ENCODE assay signal across 18 mouse cellular contexts in genomic region chr5:34174550-34175402, GRCm38 (mm10). TPM values are rescaled to one million over a fixed set of nuclear protein-coding genes. Genes with fewer than 3 reads are reported as not detected.
DNase-seq lines count a peak whose midpoint lies in the region; ATAC-seq lines count a peak whose summit lies in the region.
"Had no signal": no experiment of that assay in that cellular context is flagged by ENCODE, and none has a peak within 500 bp of the region (broad histone marks: within the 10 kb centered on the region; RNA-seq: fewer than 3 reads in every experiment).

No protein-coding gene starts in this region.

- H3K27ac ChIP-seq in forebrain, embryonic 10.5 days = peak overlapping the region; percentile 48; the same call in 1 of the 2 replicates
- H3K27ac ChIP-seq in forebrain, embryonic 13.5 days = no peak overlapping the region
- H3K27ac ChIP-seq in neural tube, embryonic 15.5 days (replicated peaks) = no peak overlapping the region
- H3K27ac ChIP-seq: embryonic facial prominence, embryonic 12.5 days; hindbrain, embryonic 15.5 days; limb, embryonic 13.5 days had no signal

- no peaks in the 10 kb centered on the region for H3K9me3 ChIP-seq in forebrain, embryonic 10.5 days
- H3K9me3 ChIP-seq in forebrain, embryonic 13.5 days (replicated peaks) = no peaks in the 10 kb centered on the region
- no peaks in the 10 kb centered on the region for H3K9me3 ChIP-seq in neural tube, embryonic 15.5 days (replicated peaks)
- H3K9me3 ChIP-seq: embryonic facial prominence, embryonic 12.5 days; hindbrain, embryonic 15.5 days; limb, embryonic 13.5 days had no signal

- H3K4me2 ChIP-seq in forebrain, embryonic 13.5 days = no peak overlapping the region
- H3K4me2 ChIP-seq in neural tube, embryonic 15.5 days = no peak overlapping the region
- H3K4me2 ChIP-seq: embryonic facial prominence, embryonic 12.5 days; hindbrain, embryonic 15.5 days; limb, embryonic 13.5 days had no signal

- DNase-seq in forebrain, embryonic 10.5 days (ENCODE audit: extremely low spot score, low spot score) = peak; percentile 11
- DNase-seq in neural tube, embryonic 10.5 days (ENCODE audit: extremely low spot score, low spot score) = peak; percentile 8
- DNase-seq in cerebellum, postnatal 25 days = peak; percentile 41 to 55
- peak; percentile 38 for DNase-seq in testis, postnatal 10 days (ENCODE audit: low spot score)
- DNase-seq in embryo, embryonic 9.5 days (ENCODE audit: extremely low spot score) = no peak
- no peak for DNase-seq in ovary, postnatal 14 days (ENCODE audit: low spot score)
- DNase-seq: adrenal gland, postnatal 25 days; gastrocnemius, postnatal 10 days; heart, postnatal 10 days; kidney, postnatal 25 days; lung, postnatal 14 days had no signal

- no peak for ATAC-seq in forebrain, embryonic 13.5 days
- ATAC-seq in neural tube, embryonic 15.5 days (ENCODE audit: low FRiP score) = no peak
- ATAC-seq: intestine, embryonic 16.5 days; midbrain, embryonic 16.5 days had no signal

- peaks cover 13% of the 10 kb centered on the region for H3K4me1 ChIP-seq in forebrain, embryonic 10.5 days
- H3K4me1 ChIP-seq in forebrain, embryonic 13.5 days = 0 out of 2 replicates have a peak, but pooled peaks cover 3% of the 10 kb centered on the region
- H3K4me1 ChIP-seq in neural tube, embryonic 15.5 days = peaks cover 3% of the 10 kb centered on the region
- H3K4me1 ChIP-seq: embryonic facial prominence, embryonic 12.5 days had no signal

- no peaks in the 10 kb centered on the region for H3K27me3 ChIP-seq in forebrain, embryonic 10.5 days (ENCODE audit: poor library complexity, severe bottlenecking)
- H3K27me3 ChIP-seq in forebrain, embryonic 13.5 days = no peaks in the 10 kb centered on the region
- no peaks in the 10 kb centered on the region for H3K27me3 ChIP-seq in neural tube, embryonic 15.5 days (replicated peaks)
- H3K27me3 ChIP-seq: embryonic facial prominence, embryonic 12.5 days; hindbrain, embryonic 15.5 days; limb, embryonic 13.5 days had no signal

- peaks cover 34% of the 10 kb centered on the region for H3K36me3 ChIP-seq in forebrain, embryonic 10.5 days (replicated peaks)
- H3K36me3 ChIP-seq in forebrain, embryonic 13.5 days (ENCODE audit: poor library complexity, severe bottlenecking) = peaks cover 55% of the 10 kb centered on the region
- H3K36me3 ChIP-seq in neural tube, embryonic 15.5 days = peaks cover 65% of the 10 kb centered on the region

- no peak overlapping the region for H3K9ac ChIP-seq in forebrain, embryonic 13.5 days
- H3K9ac ChIP-seq in neural tube, embryonic 15.5 days (replicated peaks) = no peak overlapping the region
- H3K9ac ChIP-seq: embryonic facial prominence, embryonic 12.5 days; hindbrain, embryonic 15.5 days; limb, embryonic 13.5 days had no signal

- H3K4me3 ChIP-seq in forebrain, embryonic 10.5 days = no peak overlapping the region
- no peak overlapping the region for H3K4me3 ChIP-seq in forebrain, embryonic 13.5 days
- H3K4me3 ChIP-seq in neural tube, embryonic 15.5 days (replicated peaks) = no peak overlapping the region
- H3K4me3 ChIP-seq: embryonic facial prominence, embryonic 12.5 days; hindbrain, embryonic 15.5 days; limb, embryonic 13.5 days had no signal

- 76% methylated on average over 5 of the region's 5 CpGs for WGBS in forebrain, embryonic 10.5 days
- 66% methylated on average over 5 of the region's 5 CpGs for whole genome bisulfite sequencing in forebrain, embryonic 13.5 days
- 68% methylated on average over 5 of the region's 5 CpGs for WGBS in neural tube, embryonic 15.5 days

RNA-seq across cellular contexts. Expression of gene Haus3, which starts 5.4 kb away (rescaled TPM):
- polyA plus RNA-seq in forebrain, embryonic 10.5 days (2016; fragmentation: Nextera tagmentation; extraction: Ambion mirVana) = 53.8 and 59.4 TPM in 2 replicates
- polyA plus RNA-seq in forebrain, embryonic 13.5 days (2015; fragmentation: Nextera tagmentation; extraction: Ambion mirVana) = 32.0 and 32.7 TPM in 2 replicates
- 13.1 and 19.2 TPM in 2 replicates for polyA plus RNA-seq in neural tube, embryonic 15.5 days (2015; fragmentation: Nextera tagmentation; extraction: Ambion mirVana)

RNA-seq across cellular contexts. Expression of gene Poln, which starts 5.5 kb away (rescaled TPM):
- polyA plus RNA-seq in forebrain, embryonic 10.5 days (2016; fragmentation: Nextera tagmentation; extraction: Ambion mirVana) = 0.77 and 0.89 TPM in 2 replicates
- polyA plus RNA-seq in forebrain, embryonic 13.5 days (2015; fragmentation: Nextera tagmentation; extraction: Ambion mirVana) = 0.49 and 0.88 TPM in 2 replicates
- 0.31 and 0.52 TPM in 2 replicates for polyA plus RNA-seq in neural tube, embryonic 15.5 days (2015; fragmentation: Nextera tagmentation; extraction: Ambion mirVana)

RNA-seq across cellular contexts. Expression of gene Mxd4, which starts 12.7 kb away (rescaled TPM):
- 11.1 and 14.6 TPM in 2 replicates for polyA plus RNA-seq in forebrain, embryonic 10.5 days (2016; fragmentation: Nextera tagmentation; extraction: Ambion mirVana)
- polyA plus RNA-seq in forebrain, embryonic 13.5 days (2015; fragmentation: Nextera tagmentation; extraction: Ambion mirVana) = 28.2 and 31.1 TPM in 2 replicates
- polyA plus RNA-seq in neural tube, embryonic 15.5 days (2015; fragmentation: Nextera tagmentation; extraction: Ambion mirVana) = 25.7 and 29.7 TPM in 2 replicates

Comparison
In these comparisons a context has a peak if more than half of its experiments do, and no peak if none do; other contexts are left out.
1. DNase-seq: peak in forebrain, embryonic 10.5 days (single experiment), neural tube, embryonic 10.5 days (single experiment), cerebellum, postnatal 25 days (2 of 2) and testis, postnatal 10 days (single experiment); none in embryo, embryonic 9.5 days (single experiment) and ovary, postnatal 14 days (single experiment).